Mouse (Mus musculus): ENCODE data around the gene Prss2.
"Not testable (repeated sequence)": the region's sequence is repeated elsewhere in the genome, so short reads cannot be mapped to it uniquely, and the experiment has no call there.

Prss2 gene

GRCm38 (mm10) chr6:41557468-41557867 is 35.9 kb downstream of the Prss2 start:
- no peak for DNase-seq

- no peak for DNase-seq
These were observed 36.7 kb downstream of the Prss2 start for GRCm38 (mm10) chr6:41558271-41558670.

GRCm38 (mm10) chr6:41559331-41559730 is 37.7 kb downstream of the Prss2 start:
- DNase-seq, result no peak

- no peak for DNase-seq
These were observed 38.7 kb downstream of the Prss2 start for GRCm38 (mm10) chr6:41560273-41560672.

- no peak for DNase-seq
These were observed 41.0 kb downstream of the Prss2 start for GRCm38 (mm10) chr6:41562598-41562997.

GRCm38 (mm10) chr6:41563104-41563951 is 41.7 kb downstream of the Prss2 start:
- DNase-seq, result not testable (repeated sequence)

GRCm38 (mm10) chr6:41565261-41565660 is 43.7 kb downstream of the Prss2 start:
- no peak for DNase-seq

GRCm38 (mm10) chr6:41566965-41567364 is 45.4 kb downstream of the Prss2 start:
- no peak for DNase-seq

- no peak for DNase-seq
These were observed 47.5 kb downstream of the Prss2 start for GRCm38 (mm10) chr6:41569078-41569477.
